Comparison of ENCODE assay signal across 21 mouse cellular contexts in genomic region chr5:137674786-137675185, GRCm38 (mm10). TPM values are rescaled to one million over a fixed set of nuclear protein-coding genes. Genes with fewer than 3 reads are reported as not detected.
A peak's percentile ranks its signal among the peaks of the same experiment; 100 is the strongest.
DNase-seq lines count a peak whose midpoint lies in the region; ATAC-seq lines count a peak whose summit lies in the region.
"Had no signal": no experiment of that assay in that cellular context is flagged by ENCODE, and none has a peak within 500 bp of the region (broad histone marks: within the 10 kb centered on the region; RNA-seq: fewer than 3 reads in every experiment).

No protein-coding gene starts in this region.

- 91% methylated on average over 8 of the region's 8 CpGs for WGBS in kidney, embryonic 15.5 days
- 36% methylated on average over 8 of the region's 8 CpGs for WGBS in large intestine, adult 2 months
- WGBS in liver, embryonic 16.5 days (ENCODE audit: insufficient replicate concordance), result 85% methylated on average over 8 of the region's 8 CpGs

- no peak for ATAC-seq in kidney, embryonic 15.5 days (replicated peaks; ENCODE audit: low FRiP score)
- ATAC-seq in liver, embryonic 16.5 days (ENCODE audit: low read depth), result no peak
- ATAC-seq: activated CD4-positive, CD25-positive, alpha-beta regulatory T cell, adult 4 months; forebrain, embryonic 13.5 days; forebrain, postnatal 0 days; Patski had no signal

- peaks cover 7% of the 10 kb centered on the region; the same call in 1 of the 2 replicates for H3K36me3 ChIP-seq in kidney, embryonic 15.5 days
- H3K36me3 ChIP-seq in liver, embryonic 16.5 days (ENCODE audit: control insufficient read depth, insufficient read depth), result peaks cover 11% of the 10 kb centered on the region

- peaks cover 22% of the 10 kb centered on the region for H3K4me1 ChIP-seq in kidney, embryonic 15.5 days
- peaks cover 52% of the 10 kb centered on the region for H3K4me1 ChIP-seq in liver, embryonic 16.5 days (ENCODE audit: control insufficient read depth, low read depth, low read length)

- no peak overlapping the region for H3K27ac ChIP-seq in kidney, embryonic 15.5 days
- peak overlapping the region; percentile 22; the same call in 1 of the 2 replicates for H3K27ac ChIP-seq in liver, embryonic 16.5 days (ENCODE audit: low read length)
- H3K27ac ChIP-seq: embryonic facial prominence, embryonic 10.5 days; forebrain, embryonic 13.5 days; heart, adult 2 months; hindbrain, embryonic 10.5 days had no signal

- no peak overlapping the region for H3K4me2 ChIP-seq in kidney, embryonic 15.5 days
- H3K4me2 ChIP-seq in liver, embryonic 16.5 days (ENCODE audit: low read depth, low read length), result no peak overlapping the region
- H3K4me2 ChIP-seq: forebrain, embryonic 13.5 days; heart, embryonic 12.5 days had no signal

- no peaks in the 10 kb centered on the region for H3K9me3 ChIP-seq in kidney, embryonic 15.5 days (replicated peaks)
- no peaks in the 10 kb centered on the region for H3K9me3 ChIP-seq in liver, embryonic 16.5 days (replicated peaks; ENCODE audit: control insufficient read depth, low read length)
- H3K9me3 ChIP-seq: embryonic facial prominence, embryonic 10.5 days; forebrain, embryonic 13.5 days; heart, embryonic 12.5 days; hindbrain, embryonic 10.5 days had no signal

- H3K27me3 ChIP-seq in kidney, embryonic 15.5 days, result no peaks in the 10 kb centered on the region
- no peaks in the 10 kb centered on the region for H3K27me3 ChIP-seq in liver, embryonic 16.5 days (ENCODE audit: control insufficient read depth, insufficient read depth, low read depth, low read length)
- H3K27me3 ChIP-seq: CH12.LX; forebrain, embryonic 13.5 days; heart, embryonic 12.5 days; Patski had no signal

- H3K4me3 ChIP-seq in kidney, embryonic 15.5 days (replicated peaks), result no peak overlapping the region
- H3K4me3 ChIP-seq in liver, embryonic 16.5 days (ENCODE audit: low read depth, low read length), result no peak overlapping the region
- H3K4me3 ChIP-seq: embryonic facial prominence, embryonic 10.5 days; forebrain, embryonic 13.5 days; heart, adult 2 months; heart, embryonic 12.5 days; hindbrain, embryonic 10.5 days had no signal

- no peak overlapping the region for H3K9ac ChIP-seq in kidney, embryonic 15.5 days
- no peak overlapping the region; the same call in 1 of the 2 replicates for H3K9ac ChIP-seq in liver, embryonic 16.5 days (ENCODE audit: low read depth, low read length)
- H3K9ac ChIP-seq: forebrain, embryonic 13.5 days; forebrain, postnatal 0 days; heart, embryonic 12.5 days had no signal

- DNase-seq in kidney, adult 18-20 months, result peak; percentile 38
- DNase-seq in kidney, postnatal 14 days, result no peak
- peak; percentile 31 to 59 for DNase-seq in kidney, postnatal 25 days
- DNase-seq in large intestine, adult 2 months (ENCODE audit: low read depth, low spot score), result peak; percentile 59
- no peak for DNase-seq in right cerebral cortex, postnatal 25 days
- DNase-seq in ovary, adult 18-20 months (ENCODE audit: low spot score), result no peak
- DNase-seq: adrenal gland, postnatal 14 days; cerebellum, adult 11-12 months; cerebellum, postnatal 10 days; forebrain, postnatal 0 days; gastrocnemius, postnatal 14 days; heart, adult 2 months had no signal

RNA-seq across cellular contexts. Expression of gene Agfg2, which starts 9.7 kb away (rescaled TPM):
- polyA plus RNA-seq in kidney, embryonic 15.5 days (2015; fragmentation: Nextera tagmentation; extraction: Ambion mirVana), result 18.9 and 23.1 TPM in 2 replicates
- polyA plus RNA-seq in large intestine, adult 2 months (2012; rRNA removed), result 11.9 and 14.8 TPM in 2 replicates
- polyA plus RNA-seq in liver, embryonic 16.5 days (2015; fragmentation: Nextera tagmentation; extraction: Ambion mirVana), result 29.4 and 30.5 TPM in 2 replicates

RNA-seq across cellular contexts. Expression of gene Irs3, which starts 29.3 kb away (rescaled TPM):
- 0.80 and 0.82 TPM in 2 replicates for polyA plus RNA-seq in kidney, embryonic 15.5 days (2015; fragmentation: Nextera tagmentation; extraction: Ambion mirVana)
- 0.71 and 0.90 TPM in 2 replicates for polyA plus RNA-seq in large intestine, adult 2 months (2012; rRNA removed)
- 0.15 TPM in 1 of 2 replicates, not detected in the other for polyA plus RNA-seq in liver, embryonic 16.5 days (2015; fragmentation: Nextera tagmentation; extraction: Ambion mirVana)
- polyA plus RNA-seq: activated CD4-positive, CD25-positive, alpha-beta regulatory T cell, adult 4 months; forebrain, embryonic 13.5 days had no signal

RNA-seq across cellular contexts. Expression of gene Sap25, which starts 33.7 kb away (rescaled TPM):
- 8.2 and 10.5 TPM in 2 replicates for polyA plus RNA-seq in kidney, embryonic 15.5 days (2015; fragmentation: Nextera tagmentation; extraction: Ambion mirVana)
- polyA plus RNA-seq in large intestine, adult 2 months (2012; rRNA removed), result 67.0 and 85.5 TPM in 2 replicates
- 4.5 and 6.7 TPM in 2 replicates for polyA plus RNA-seq in liver, embryonic 16.5 days (2015; fragmentation: Nextera tagmentation; extraction: Ambion mirVana)

RNA-seq across cellular contexts. Expression of gene Gm20605, which starts 45.8 kb away (rescaled TPM):
- polyA plus RNA-seq in kidney, embryonic 15.5 days (2015; fragmentation: Nextera tagmentation; extraction: Ambion mirVana), result 10.4 and 13.1 TPM in 2 replicates
- polyA plus RNA-seq in large intestine, adult 2 months (2012; rRNA removed), result 16.2 and 24.0 TPM in 2 replicates
- polyA plus RNA-seq in liver, embryonic 16.5 days (2015; fragmentation: Nextera tagmentation; extraction: Ambion mirVana), result 5.2 and 6.1 TPM in 2 replicates

RNA-seq across cellular contexts. Expression of gene Lrch4, which starts 45.9 kb away (rescaled TPM):
- 47.4 and 50.6 TPM in 2 replicates for polyA plus RNA-seq in kidney, embryonic 15.5 days (2015; fragmentation: Nextera tagmentation; extraction: Ambion mirVana)
- 25.5 and 43.8 TPM in 2 replicates for polyA plus RNA-seq in large intestine, adult 2 months (2012; rRNA removed)
- 25.1 and 26.8 TPM in 2 replicates for polyA plus RNA-seq in liver, embryonic 16.5 days (2015; fragmentation: Nextera tagmentation; extraction: Ambion mirVana)

Comparison
In these comparisons a context has a peak if more than half of its experiments do, and no peak if none do; other contexts are left out.
1. DNase-seq: peak in kidney, adult 18-20 months (single experiment), kidney, postnatal 25 days (2 of 2) and large intestine, adult 2 months (single experiment); none in kidney, postnatal 14 days (single experiment), right cerebral cortex, postnatal 25 days (single experiment) and ovary, adult 18-20 months (single experiment).